Comparison of ENCODE assay signal across 24 mouse cellular contexts in the genomic region with DNA sequence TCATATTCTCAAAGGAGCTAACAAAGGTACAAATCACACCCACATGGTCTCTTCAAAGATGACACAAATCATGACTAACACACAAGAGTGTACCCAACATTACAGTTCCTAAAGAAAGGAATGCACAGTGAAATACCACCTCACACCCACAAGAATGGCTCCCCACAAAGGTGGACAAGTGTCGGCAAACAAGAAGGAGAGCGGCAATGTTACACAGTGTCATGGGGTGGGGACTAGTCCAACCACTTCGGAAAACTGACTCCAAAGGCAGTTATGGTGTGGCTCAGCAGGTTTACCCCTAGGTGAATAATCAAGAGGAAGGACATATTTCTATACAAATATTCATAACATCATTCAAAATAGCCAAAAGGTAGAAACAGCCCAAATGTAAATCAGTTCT. TPM values are rescaled to one million over a fixed set of nuclear protein-coding genes. Genes with fewer than 3 reads are reported as not detected.
DNase-seq lines count a peak whose midpoint lies in the region; ATAC-seq and TF ChIP-seq lines count a peak whose summit lies in the region.
"Had no signal": no experiment of that assay in that cellular context is flagged by ENCODE, and none has a peak within 500 bp of the region (broad histone marks: within the 10 kb centered on the region; RNA-seq: fewer than 3 reads in every experiment).

No protein-coding gene starts in this region.

- DNase-seq in lung, embryonic 14.5 days: no peak
- DNase-seq in lung, postnatal 25 days (ENCODE audit: low spot score): no peak
- DNase-seq in lung, postnatal 36 days: no peak
- no peak for DNase-seq in stomach, postnatal 0 days (ENCODE audit: low spot score)
- DNase-seq in neural tube, embryonic 10.5 days (ENCODE audit: extremely low spot score, low spot score): no peak
- DNase-seq: adrenal gland, adult 8-10 months; cerebellum, adult 11 months; cerebellum, adult 18-20 months; cerebellum, adult 8-10 months; cerebellum, adult 9-11 months; cerebellum, postnatal 14 days; cerebellum, postnatal 36 days; embryo, embryonic 11 days had no signal

- H3K4me3 ChIP-seq in lung, embryonic 14.5 days (ENCODE audit: low read depth, low read length): no peak overlapping the region
- H3K4me3 ChIP-seq in lung, embryonic 16.5 days (ENCODE audit: low read length): no peak overlapping the region
- H3K4me3 ChIP-seq in stomach, embryonic 16.5 days (replicated peaks; ENCODE audit: low read length): no peak overlapping the region
- H3K4me3 ChIP-seq in stomach, postnatal 0 days (ENCODE audit: low read depth, low read length): no peak overlapping the region
- H3K4me3 ChIP-seq: embryonic facial prominence, embryonic 13.5 days; embryonic facial prominence, embryonic 15.5 days; erythroblast, embryonic 14.5 days; forebrain, embryonic 10.5 days; forebrain, embryonic 12.5 days had no signal

- WGBS in lung, embryonic 14.5 days: 70% methylated on average over 3 of the region's 3 CpGs
- 59% methylated on average over 3 of the region's 3 CpGs for WGBS in lung, embryonic 16.5 days
- 81% methylated on average over 3 of the region's 3 CpGs for WGBS in stomach, embryonic 16.5 days
- 62% methylated on average over 3 of the region's 3 CpGs for WGBS in stomach, postnatal 0 days

- TF ChIP-seq EP300 in stomach, postnatal 0 days (optimal IDR thresholded peaks at IDR 0.05): no peak

- H3K9me3 ChIP-seq in lung, embryonic 14.5 days (ENCODE audit: low read depth, low read length): no peaks in the 10 kb centered on the region
- no peaks in the 10 kb centered on the region for H3K9me3 ChIP-seq in lung, embryonic 16.5 days (ENCODE audit: control insufficient read depth, low read length)
- no peaks in the 10 kb centered on the region for H3K9me3 ChIP-seq in stomach, embryonic 16.5 days (replicated peaks; ENCODE audit: control insufficient read depth, low read length)
- no peaks in the 10 kb centered on the region for H3K9me3 ChIP-seq in stomach, postnatal 0 days (ENCODE audit: control insufficient read depth, low read length)
- H3K9me3 ChIP-seq: embryonic facial prominence, embryonic 13.5 days; embryonic facial prominence, embryonic 15.5 days; forebrain, embryonic 10.5 days; forebrain, embryonic 12.5 days; G1E had no signal

- no peak overlapping the region for H3K9ac ChIP-seq in lung, embryonic 14.5 days
- no peak overlapping the region for H3K9ac ChIP-seq in lung, embryonic 16.5 days (ENCODE audit: low read length)
- H3K9ac ChIP-seq in stomach, embryonic 16.5 days (ENCODE audit: low read length): no peak overlapping the region
- no peak overlapping the region for H3K9ac ChIP-seq in stomach, postnatal 0 days (ENCODE audit: low read length)
- H3K9ac ChIP-seq: embryonic facial prominence, embryonic 13.5 days; embryonic facial prominence, embryonic 15.5 days; forebrain, embryonic 12.5 days had no signal

- no peak overlapping the region for H3K4me2 ChIP-seq in lung, embryonic 14.5 days
- no peak overlapping the region for H3K4me2 ChIP-seq in lung, embryonic 16.5 days (ENCODE audit: low read depth, low read length)
- no peak overlapping the region for H3K4me2 ChIP-seq in stomach, embryonic 16.5 days (ENCODE audit: low read depth, low read length)
- H3K4me2 ChIP-seq in stomach, postnatal 0 days (replicated peaks; ENCODE audit: low read depth): no peak overlapping the region
- H3K4me2 ChIP-seq: embryonic facial prominence, embryonic 13.5 days; embryonic facial prominence, embryonic 15.5 days; forebrain, embryonic 12.5 days had no signal

- peak; percentile 52 for ATAC-seq in lung, embryonic 14.5 days (ENCODE audit: insufficient read depth)
- ATAC-seq in lung, embryonic 16.5 days (ENCODE audit: low read depth): peak; percentile 61; the same call in 1 of the 2 replicates
- ATAC-seq in stomach, embryonic 16.5 days (ENCODE audit: insufficient read depth, low FRiP score): no peak
- no peak for ATAC-seq in stomach, postnatal 0 days (ENCODE audit: low FRiP score, low TSS enrichment)
- ATAC-seq: forebrain, embryonic 14.5 days; Patski had no signal

- no peaks in the 10 kb centered on the region for H3K27me3 ChIP-seq in lung, embryonic 14.5 days (ENCODE audit: insufficient read depth, low read length)
- H3K27me3 ChIP-seq in lung, embryonic 16.5 days (ENCODE audit: control insufficient read depth, insufficient read depth, low read depth, low read length): no peaks in the 10 kb centered on the region
- no peaks in the 10 kb centered on the region for H3K27me3 ChIP-seq in stomach, embryonic 16.5 days (ENCODE audit: control insufficient read depth, insufficient read depth, low read length)
- H3K27me3 ChIP-seq in stomach, postnatal 0 days (ENCODE audit: control insufficient read depth, insufficient read depth, low read length): no peaks in the 10 kb centered on the region
- H3K27me3 ChIP-seq: CH12.LX; embryonic facial prominence, embryonic 13.5 days; embryonic facial prominence, embryonic 15.5 days; forebrain, embryonic 12.5 days; Patski had no signal

- H3K4me1 ChIP-seq in lung, embryonic 14.5 days (ENCODE audit: insufficient read depth): peaks cover 9% of the 10 kb centered on the region
- H3K4me1 ChIP-seq in lung, embryonic 16.5 days (replicated peaks; ENCODE audit: control insufficient read depth, insufficient read depth, low read length): peaks cover 8% of the 10 kb centered on the region
- no peaks in the 10 kb centered on the region for H3K4me1 ChIP-seq in stomach, embryonic 16.5 days (ENCODE audit: control insufficient read depth, insufficient read depth, low read length)
- H3K4me1 ChIP-seq in stomach, postnatal 0 days (replicated peaks; ENCODE audit: control insufficient read depth, insufficient read depth): no peaks in the 10 kb centered on the region
- H3K4me1 ChIP-seq: embryonic facial prominence, embryonic 13.5 days; embryonic facial prominence, embryonic 15.5 days; forebrain, embryonic 10.5 days; forebrain, embryonic 12.5 days had no signal

- no peak overlapping the region; the same call in 1 of the 2 replicates for H3K27ac ChIP-seq in lung, embryonic 14.5 days (ENCODE audit: low read depth)
- H3K27ac ChIP-seq in lung, embryonic 16.5 days (ENCODE audit: low read length): no peak overlapping the region
- peak overlapping the region; percentile 66; the same call in 1 of the 2 replicates for H3K27ac ChIP-seq in stomach, embryonic 16.5 days (ENCODE audit: low read length)
- H3K27ac ChIP-seq in stomach, postnatal 0 days (replicated peaks): no peak overlapping the region
- H3K27ac ChIP-seq: embryonic facial prominence, embryonic 13.5 days; embryonic facial prominence, embryonic 15.5 days; forebrain, embryonic 10.5 days; forebrain, embryonic 12.5 days had no signal

- no peaks in the 10 kb centered on the region for H3K36me3 ChIP-seq in lung, embryonic 14.5 days (ENCODE audit: insufficient read depth)
- no peaks in the 10 kb centered on the region for H3K36me3 ChIP-seq in lung, embryonic 16.5 days (ENCODE audit: control insufficient read depth, insufficient read depth, low read length)
- no peaks in the 10 kb centered on the region for H3K36me3 ChIP-seq in stomach, embryonic 16.5 days (ENCODE audit: control insufficient read depth, insufficient read depth, low read length)
- H3K36me3 ChIP-seq in stomach, postnatal 0 days (ENCODE audit: control insufficient read depth, insufficient read depth, low read length): no peaks in the 10 kb centered on the region
- H3K36me3 ChIP-seq: embryonic facial prominence, embryonic 15.5 days; forebrain, embryonic 10.5 days; forebrain, embryonic 12.5 days; G1E had no signal

- TF ChIP-seq CTCF in lung, embryonic 14.5 days (IDR thresholded peaks at IDR 0.05; ENCODE audit: low read depth): no peak
- no peak for TF ChIP-seq CTCF in stomach, postnatal 0 days (IDR thresholded peaks at IDR 0.05; ENCODE audit: low read depth)

RNA-seq across cellular contexts. Expression of gene Dnmt3a, which starts 59.4 kb away (rescaled TPM):
- polyA plus RNA-seq in lung, embryonic 14.5 days (2014; fragmentation: Nextera tagmentation; extraction: Ambion mirVana): 88.0 and 95.5 TPM in 2 replicates
- 64.2 and 77.3 TPM in 2 replicates for polyA plus RNA-seq in lung, embryonic 16.5 days (2015; fragmentation: Nextera tagmentation; extraction: Ambion mirVana)
- polyA plus RNA-seq in stomach, embryonic 16.5 days (2015; fragmentation: Nextera tagmentation; extraction: Ambion mirVana): 49.6 and 60.4 TPM in 2 replicates
- 29.7 and 44.0 TPM in 2 replicates for polyA plus RNA-seq in stomach, postnatal 0 days (2015; fragmentation: Nextera tagmentation; extraction: Ambion mirVana)

Comparison
In these comparisons a context has a peak if more than half of its experiments do, and no peak if none do; other contexts are left out.
1. ATAC-seq: peak in lung, embryonic 14.5 days (single experiment) and lung, embryonic 16.5 days (single experiment); none in stomach, embryonic 16.5 days (single experiment) and stomach, postnatal 0 days (single experiment).